Comparison of ENCODE assay signal across 9 mouse cellular contexts in the genomic region with DNA sequence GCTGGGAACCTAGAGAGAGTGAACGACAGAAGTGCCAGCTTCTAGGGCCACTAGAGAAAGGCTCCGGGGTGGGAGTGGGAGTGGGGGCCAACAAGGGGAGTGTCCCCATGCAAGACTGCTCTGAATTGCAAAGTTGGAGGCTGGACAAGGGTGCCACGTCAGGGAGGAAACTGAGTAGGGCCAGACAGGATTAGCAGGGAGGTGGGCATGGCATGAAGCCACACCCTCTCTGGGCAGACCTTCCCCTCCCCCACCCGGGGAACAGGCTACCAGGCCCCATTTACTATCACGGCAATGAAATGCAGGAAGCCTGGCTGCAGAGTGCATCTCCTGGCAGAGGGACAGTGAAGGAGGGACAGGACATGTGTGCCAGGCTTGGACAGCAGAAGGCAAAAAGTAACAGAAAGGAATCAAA. TPM values are rescaled to one million over a fixed set of nuclear protein-coding genes. Genes with fewer than 3 reads are reported as not detected.
A peak's percentile ranks its signal among the peaks of the same experiment; 100 is the strongest.
DNase-seq lines count a peak whose midpoint lies in the region; ATAC-seq and TF ChIP-seq lines count a peak whose summit lies in the region.
"Had no signal": no experiment of that assay in that cellular context is flagged by ENCODE, and none has a peak within 500 bp of the region (broad histone marks: within the 10 kb centered on the region; RNA-seq: fewer than 3 reads in every experiment).

No protein-coding gene starts in this region.

- no peaks in the 10 kb centered on the region for H3K9me3 ChIP-seq in forebrain, embryonic 15.5 days
- no peaks in the 10 kb centered on the region for H3K9me3 ChIP-seq in intestine, embryonic 14.5 days (ENCODE audit: control insufficient read depth, low read length)
- H3K9me3 ChIP-seq in liver, embryonic 13.5 days (replicated peaks) = no peaks in the 10 kb centered on the region
- H3K9me3 ChIP-seq: liver, embryonic 15.5 days had no signal

- H3K4me1 ChIP-seq in forebrain, embryonic 15.5 days = peaks cover 29% of the 10 kb centered on the region
- peaks cover 13% of the 10 kb centered on the region for H3K4me1 ChIP-seq in intestine, embryonic 14.5 days (replicated peaks; ENCODE audit: control insufficient read depth, insufficient read depth, low read length)
- peaks cover 12% of the 10 kb centered on the region for H3K4me1 ChIP-seq in liver, embryonic 13.5 days (replicated peaks)

- 0% methylated on average over 5 of the region's 5 CpGs for WGBS in forebrain, embryonic 15.5 days
- WGBS in intestine, embryonic 14.5 days = 1% methylated on average over 5 of the region's 5 CpGs
- 8% methylated on average over 5 of the region's 5 CpGs for WGBS in liver, embryonic 13.5 days (ENCODE audit: insufficient replicate concordance)

- ATAC-seq in forebrain, embryonic 15.5 days (replicated peaks) = peak; percentile 51; the same call in 1 of the 2 replicates
- peak; percentile 36; the same call in 1 of the 2 replicates for ATAC-seq in intestine, embryonic 14.5 days (replicated peaks; ENCODE audit: low FRiP score, low TSS enrichment, low read depth)
- ATAC-seq in liver, embryonic 13.5 days (ENCODE audit: low read depth) = no peak
- ATAC-seq in inflammation-experienced regulatory T-cells, adult 6 months = no peak

- H3K4me2 ChIP-seq in forebrain, embryonic 15.5 days (replicated peaks) = peak overlapping the region; percentile 27; the same call in 1 of the 2 replicates
- peak overlapping the region; percentile 37 for H3K4me2 ChIP-seq in intestine, embryonic 14.5 days (ENCODE audit: low read length)
- peak overlapping the region; percentile 19 for H3K4me2 ChIP-seq in liver, embryonic 13.5 days

- no peak overlapping the region for H3K4me3 ChIP-seq in forebrain, embryonic 15.5 days
- 0 out of 2 replicates have a peak overlapping the region, but pooled peaks have one; percentile 4 for H3K4me3 ChIP-seq in intestine, embryonic 14.5 days (ENCODE audit: low read depth, low read length)
- no peak overlapping the region for H3K4me3 ChIP-seq in liver, embryonic 13.5 days (replicated peaks)

- no peak overlapping the region for H3K9ac ChIP-seq in forebrain, embryonic 15.5 days (replicated peaks)
- no peak overlapping the region for H3K9ac ChIP-seq in intestine, embryonic 14.5 days (ENCODE audit: low read length)
- H3K9ac ChIP-seq in liver, embryonic 13.5 days = no peak overlapping the region
- H3K9ac ChIP-seq: liver, embryonic 15.5 days had no signal

- peak; percentile 45 for DNase-seq in 3134 (ENCODE audit: extremely low read depth, insufficient read length, low spot score)
- DNase-seq in brain, embryonic 14.5 days (ENCODE audit: low read depth) = peak; percentile 65
- no peak for DNase-seq in intestine, embryonic 14.5 days (ENCODE audit: low spot score)
- DNase-seq in liver, embryonic 13.5 days = no peak
- DNase-seq in retina, postnatal 1 day = peak; percentile 67
- no peak for DNase-seq in right cerebral cortex, postnatal 10 days (ENCODE audit: low spot score in 2 of 2)

- no peak for TF ChIP-seq POLR2A in brain, embryonic 14.5 days (IDR thresholded peaks at IDR 0.05; ENCODE audit: borderline replicate concordance, extremely low read depth, insufficient read depth, insufficient read length, poor library complexity, severe bottlenecking)

- no peak overlapping the region for H3K27ac ChIP-seq in forebrain, embryonic 15.5 days (replicated peaks)
- no peak overlapping the region for H3K27ac ChIP-seq in intestine, embryonic 14.5 days (ENCODE audit: low read depth)
- H3K27ac ChIP-seq in liver, embryonic 13.5 days = no peak overlapping the region
- H3K27ac ChIP-seq: liver, embryonic 15.5 days had no signal

- TF ChIP-seq CTCF in brain, embryonic 14.5 days (IDR thresholded peaks at IDR 0.05; ENCODE audit: borderline replicate concordance, extremely low read depth, insufficient read depth, insufficient read length) = no peak

- no peaks in the 10 kb centered on the region for H3K36me3 ChIP-seq in forebrain, embryonic 15.5 days
- H3K36me3 ChIP-seq in intestine, embryonic 14.5 days (ENCODE audit: control insufficient read depth, insufficient read depth, low read length) = no peaks in the 10 kb centered on the region
- H3K36me3 ChIP-seq in liver, embryonic 13.5 days = no peaks in the 10 kb centered on the region
- H3K36me3 ChIP-seq: liver, embryonic 15.5 days had no signal

- no peaks in the 10 kb centered on the region for H3K27me3 ChIP-seq in forebrain, embryonic 15.5 days
- no peaks in the 10 kb centered on the region for H3K27me3 ChIP-seq in intestine, embryonic 14.5 days (replicated peaks; ENCODE audit: control insufficient read depth, insufficient read depth, low read length)
- 0 out of 2 replicates have a peak, but pooled peaks cover 5% of the 10 kb centered on the region for H3K27me3 ChIP-seq in liver, embryonic 13.5 days

RNA-seq across cellular contexts. Expression of a gene that starts 1.0 kb away (rescaled TPM):
- polyA plus RNA-seq in brain, embryonic 14.5 days (2012; rRNA removed) = 0.97 and 1.5 TPM in 2 replicates
- polyA plus RNA-seq in forebrain, embryonic 15.5 days (2015; fragmentation: Nextera tagmentation; extraction: Ambion mirVana) = 1.0 and 1.2 TPM in 2 replicates
- polyA plus RNA-seq in intestine, embryonic 14.5 days (2014; fragmentation: Nextera tagmentation; extraction: Ambion mirVana) = 3.8 and 4.0 TPM in 2 replicates
- polyA plus RNA-seq in liver, embryonic 13.5 days (2015; fragmentation: Nextera tagmentation; extraction: Ambion mirVana) = 0.58 and 0.65 TPM in 2 replicates
- polyA plus RNA-seq in inflammation-experienced regulatory T-cells, adult 6 months (2017; shearing (Covaris generic)) = 10 to 100 TPM in 2 of 3 experiments, 1 to 10 TPM in 1; 5.4 to 13.2 (median 13.1) TPM

RNA-seq across cellular contexts. Expression of a gene that starts 11.4 kb away (rescaled TPM):
- 1.0 and 1.3 TPM in 2 replicates for polyA plus RNA-seq in brain, embryonic 14.5 days (2012; rRNA removed)
- polyA plus RNA-seq in forebrain, embryonic 15.5 days (2015; fragmentation: Nextera tagmentation; extraction: Ambion mirVana) = 1.3 and 1.7 TPM in 2 replicates
- 1.1 and 1.5 TPM in 2 replicates for polyA plus RNA-seq in intestine, embryonic 14.5 days (2014; fragmentation: Nextera tagmentation; extraction: Ambion mirVana)
- 0.22 TPM in 1 of 2 replicates, not detected in the other for polyA plus RNA-seq in liver, embryonic 13.5 days (2015; fragmentation: Nextera tagmentation; extraction: Ambion mirVana)
- polyA plus RNA-seq in inflammation-experienced regulatory T-cells, adult 6 months (2017; shearing (Covaris generic)) = not detected

RNA-seq across cellular contexts. Expression of a gene that starts 24.7 kb away (rescaled TPM):
- 0.55 and 0.70 TPM in 2 replicates for polyA plus RNA-seq in brain, embryonic 14.5 days (2012; rRNA removed)
- 0.97 and 1.0 TPM in 2 replicates for polyA plus RNA-seq in forebrain, embryonic 15.5 days (2015; fragmentation: Nextera tagmentation; extraction: Ambion mirVana)
- 0.38 and 0.52 TPM in 2 replicates for polyA plus RNA-seq in intestine, embryonic 14.5 days (2014; fragmentation: Nextera tagmentation; extraction: Ambion mirVana)
- 0.03 and 0.06 TPM in 2 replicates for polyA plus RNA-seq in liver, embryonic 13.5 days (2015; fragmentation: Nextera tagmentation; extraction: Ambion mirVana)
- 1 to 10 TPM in 2 of 3 experiments, under 1 TPM in 1; 0.45 to 2.3 (median 1.5) TPM for polyA plus RNA-seq in inflammation-experienced regulatory T-cells, adult 6 months (2017; shearing (Covaris generic))

RNA-seq across cellular contexts. Expression of a gene that starts 31.7 kb away (rescaled TPM):
- 0.26 and 1.4 TPM in 2 replicates for polyA plus RNA-seq in brain, embryonic 14.5 days (2012; rRNA removed)
- polyA plus RNA-seq in forebrain, embryonic 15.5 days (2015; fragmentation: Nextera tagmentation; extraction: Ambion mirVana) = 0.78 and 1.1 TPM in 2 replicates
- polyA plus RNA-seq in intestine, embryonic 14.5 days (2014; fragmentation: Nextera tagmentation; extraction: Ambion mirVana) = not detected in 2 replicates
- not detected in 2 replicates for polyA plus RNA-seq in liver, embryonic 13.5 days (2015; fragmentation: Nextera tagmentation; extraction: Ambion mirVana)
- not detected for polyA plus RNA-seq in inflammation-experienced regulatory T-cells, adult 6 months (2017; shearing (Covaris generic))
- polyA plus RNA-seq: liver, embryonic 15.5 days had no signal

RNA-seq across cellular contexts. Expression of a gene that starts 39.5 kb away (rescaled TPM):
- 15.2 and 24.2 TPM in 2 replicates for polyA plus RNA-seq in brain, embryonic 14.5 days (2012; rRNA removed)
- polyA plus RNA-seq in forebrain, embryonic 15.5 days (2015; fragmentation: Nextera tagmentation; extraction: Ambion mirVana) = 65.3 and 65.9 TPM in 2 replicates
- polyA plus RNA-seq in intestine, embryonic 14.5 days (2014; fragmentation: Nextera tagmentation; extraction: Ambion mirVana) = 11.4 and 14.6 TPM in 2 replicates
- 9.5 and 13.9 TPM in 2 replicates for polyA plus RNA-seq in liver, embryonic 13.5 days (2015; fragmentation: Nextera tagmentation; extraction: Ambion mirVana)
- polyA plus RNA-seq in inflammation-experienced regulatory T-cells, adult 6 months (2017; shearing (Covaris generic)) = 10 to 100 TPM in 1 of 3 experiments, 1 to 10 TPM in 2; 4.8 to 11.2 (median 7.8) TPM

Comparison
In these comparisons a context has a peak if more than half of its experiments do, and no peak if none do; other contexts are left out.
1. DNase-seq: peak in 3134 (single experiment), brain, embryonic 14.5 days (single experiment) and retina, postnatal 1 day (single experiment); none in intestine, embryonic 14.5 days (single experiment), liver, embryonic 13.5 days (single experiment) and right cerebral cortex, postnatal 10 days (0 of 2).
2. ATAC-seq: peak in forebrain, embryonic 15.5 days (single experiment) and intestine, embryonic 14.5 days (single experiment); none in liver, embryonic 13.5 days (single experiment) and inflammation-experienced regulatory T-cells, adult 6 months (single experiment).
3. Peak in every context shown above with its lines, with median percentiles within 50 percentile points of each other: H3K4me2 ChIP-seq.